Mouse (Mus musculus) heart, adult 18-20 months (tissue): ENCODE measurements around the gene Cyp17a1. TPM values are rescaled to one million over a fixed set of nuclear protein-coding genes. Genes with fewer than 3 reads are reported as not detected.

Experiments used
- DNase-seq, 2 experiments: peaks; one replicate each; pipeline ENCODE4 v3.0.0; 2021 to 2022; ENCODE audit warnings: mixed read lengths in 1 of 2
- total RNA-seq, 2 experiments: library from RNA; stranded (reverse); gene quantifications; 2 replicates each; pipeline ENCODE4 v1.2.3; 2021

Gene Cyp17a1
- total RNA-seq, 2 experiments from 2014 or later: not detected

GRCm38 (mm10) chr19:46617361-46617760 is 55.6 kb downstream of the Cyp17a1 start:
- DNase-seq: no peak

Other genes starting within 250 kb of the Cyp17a1 start
- gene Trim8, start 171.5 kb downstream of the Cyp17a1 start, total RNA-seq: 10 to 100 TPM; 33.9 to 38.8 TPM
- 10 to 100 TPM; 34.6 to 38.1 TPM for gene Arl3, start 100.0 kb downstream of the Cyp17a1 start, total RNA-seq
- 1 to 10 TPM; 2.0 to 2.8 TPM for gene Sfxn2, start 99.8 kb downstream of the Cyp17a1 start, total RNA-seq
- gene Wbp1l, start 74.1 kb downstream of the Cyp17a1 start, total RNA-seq: 10 to 100 TPM; 46.9 to 60.7 TPM
- 1 to 10 TPM; 7.5 to 8.8 TPM for gene Borcs7, start 16.7 kb upstream of the Cyp17a1 start, total RNA-seq
- 10 to 100 TPM; 90.6 to 94.2 TPM for gene As3mt, start 34.3 kb upstream of the Cyp17a1 start, total RNA-seq
- 1 to 10 TPM; 5.7 to 6.7 TPM for gene Cnnm2, start 88.4 kb upstream of the Cyp17a1 start, total RNA-seq